Mouse (Mus musculus) midbrain, embryonic 12.5 days (tissue): ENCODE data around the gene Slco1a5. TPM values are rescaled to one million over a fixed set of nuclear protein-coding genes. Genes with fewer than 3 reads are reported as not detected.

Experiments
- polyA plus RNA-seq: library from polyadenylated mRNA; unstranded; fragments of >200 nt; fragmentation: Nextera tagmentation; extraction: Ambion mirVana; gene quantifications from 2 replicates; pipeline ENCODE4 v1.2.1, GENCODE M21; 2016

Slco1a5 gene
- polyA plus RNA-seq, 1 experiment from 2014 or later: 0.63 TPM

Other genes starting within 250 kb of the Slco1a5 start
- not detected in 2 replicates for gene Slco1a6, start 114.5 kb downstream of the Slco1a5 start, polyA plus RNA-seq
- gene Iapp, start 24.6 kb downstream of the Slco1a5 start, polyA plus RNA-seq: 2.5 and 3.5 TPM in 2 replicates
- 25.7 and 25.9 TPM in 2 replicates for gene Pyroxd1, start 22.7 kb upstream of the Slco1a5 start, polyA plus RNA-seq
- 40.5 and 43.2 TPM in 2 replicates for gene Recql, start 64.1 kb upstream of the Slco1a5 start, polyA plus RNA-seq
- 95.9 and 97.5 TPM in 2 replicates for gene Golt1b, start 64.2 kb upstream of the Slco1a5 start, polyA plus RNA-seq
- 2.6 and 4.3 TPM in 2 replicates for gene Spx, start 90.5 kb upstream of the Slco1a5 start, polyA plus RNA-seq
- gene Gys2, start 150.1 kb upstream of the Slco1a5 start, polyA plus RNA-seq: 0.10 TPM in 1 of 2 replicates, not detected in the other
- gene Ldhb, start 185.0 kb upstream of the Slco1a5 start, polyA plus RNA-seq: 388 and 389 TPM in 2 replicates
- 6.3 and 7.2 TPM in 2 replicates for gene Kcnj8, start 248.6 kb upstream of the Slco1a5 start, polyA plus RNA-seq